Mouse (Mus musculus) intestine, embryonic 14.5 days (tissue): Measurements from ENCODE around the gene Col7a1. TPM values are rescaled to one million over a fixed set of nuclear protein-coding genes. Genes with fewer than 3 reads are reported as not detected.

ENCODE experiments used
- ATAC-seq: fragments of 200-750 bp; cut with Nextera tagmentation; replicated peaks from 2 replicates; pipeline ENCODE4 v1.8.0; 2017; ENCODE audit warnings: low read depth, moderate number of reproducible peaks, moderate TSS enrichment, moderate library complexity; ENCODE audit not compliant: low FRiP score, low TSS enrichment
- DNase-seq: peaks from one replicate; pipeline ENCODE4 v3.0.0-alpha.2; 2018; ENCODE audit warnings: low spot score
- H3K27ac ChIP-seq: fragments of 300-500 bp; sonication (generic); 2 replicates; pipeline ENCODE4 v1.5.1; 2014; ENCODE audit warnings: low read depth, mild to moderate bottlenecking, control low read depth
- H3K27me3 ChIP-seq: fragments of 300-500 bp; sonication (generic); replicated peaks from 2 replicates; pipeline ENCODE4 v1.6.1; 2014; ENCODE audit warnings: low read length, control low read depth; ENCODE audit not compliant: control insufficient read depth, insufficient read depth
- H3K36me3 ChIP-seq: fragments of 300-500 bp; sonication (generic); 2 replicates; pipeline ENCODE4 v1.6.1; 2014; ENCODE audit warnings: low read length, control low read depth; ENCODE audit not compliant: control insufficient read depth, insufficient read depth
- H3K4me1 ChIP-seq: fragments of 300-500 bp; sonication (generic); replicated peaks from 2 replicates; pipeline ENCODE4 v1.6.1; 2014; ENCODE audit warnings: low read length, control low read depth, mixed read lengths; ENCODE audit not compliant: control insufficient read depth, insufficient read depth
- H3K4me2 ChIP-seq: fragments of 300-500 bp; sonication (generic); 2 replicates; pipeline ENCODE4 v1.6.1; 2014; ENCODE audit warnings: low read length
- H3K4me3 ChIP-seq: fragments of 300-500 bp; sonication (generic); 2 replicates; pipeline ENCODE4 v1.5.1; 2014; ENCODE audit warnings: low read depth, low read length, control low read depth, mixed read lengths
- H3K9ac ChIP-seq: fragments of 300-500 bp; sonication (generic); 2 replicates; pipeline ENCODE4 v1.6.1; 2014; ENCODE audit warnings: mild to moderate bottlenecking, low read length
- H3K9me3 ChIP-seq: fragments of 300-500 bp; sonication (generic); 2 replicates; pipeline ENCODE4 v1.6.1; 2016; ENCODE audit warnings: low read length, control low read depth; ENCODE audit not compliant: control insufficient read depth
- whole genome bisulfite sequencing: fragments of 180-500 bp; shearing (Covaris S2); extraction: QIAGEN DNeasy Blood & Tissue Kit; methylation state at CpG from one replicate; pipeline ENCODE4 v1.1.7; 2014; 5-methylcytosine and 5-hydroxymethylcytosine counted together
- polyA plus RNA-seq: library from polyadenylated mRNA; unstranded; fragments of >200 nt; fragmentation: Nextera tagmentation; extraction: Ambion mirVana; gene quantifications from 2 replicates; pipeline ENCODE4 v1.2.1, GENCODE M21; 2014

The Col7a1 gene
- polyA plus RNA-seq, 1 experiment from 2014 or later: 1.8 TPM

DNA sequence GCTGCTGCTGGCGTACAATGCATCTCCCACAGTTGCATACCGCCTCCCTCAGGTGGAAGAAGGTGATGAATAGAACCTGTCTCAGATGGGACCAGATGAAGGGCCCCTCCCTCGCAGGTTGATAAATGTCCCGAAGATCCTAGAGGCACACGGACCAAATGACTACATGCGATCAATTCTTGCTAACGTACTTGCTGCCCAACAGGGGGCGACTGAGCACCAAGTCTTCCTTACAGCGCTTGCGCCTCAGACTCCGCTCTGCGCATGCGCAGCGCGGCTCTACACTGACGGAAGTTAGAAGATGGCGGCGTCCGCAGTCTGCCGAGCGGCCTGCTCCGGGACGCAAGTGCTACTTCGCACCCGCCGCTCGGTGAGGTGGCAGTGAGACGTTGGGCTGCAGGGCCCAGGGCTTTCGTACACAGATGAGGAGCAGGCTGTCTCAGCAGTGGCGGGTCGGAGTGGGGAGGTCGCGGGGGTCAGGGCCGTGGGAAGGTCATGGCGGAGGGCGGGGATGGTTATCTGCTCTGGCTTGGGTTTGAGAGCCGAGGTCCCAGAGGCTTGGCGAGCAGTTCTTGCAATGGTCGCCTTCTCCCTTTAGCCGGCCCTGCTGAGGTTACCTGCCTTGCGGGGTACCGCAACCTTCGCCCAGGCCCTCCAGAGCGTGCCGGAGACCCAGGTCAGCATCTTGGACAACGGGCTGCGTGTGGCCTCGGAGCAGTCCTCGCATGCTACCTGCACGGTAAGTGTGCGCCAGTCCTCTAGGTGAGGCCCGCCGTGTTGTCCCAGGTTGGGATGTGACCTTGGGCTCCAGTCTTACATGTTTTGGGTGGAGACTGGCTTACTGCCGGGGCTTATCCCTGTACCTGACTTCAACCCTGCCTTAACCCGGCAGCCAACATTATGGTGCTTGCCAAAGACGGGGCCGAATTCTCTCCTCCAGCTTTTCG lies 16.7 kb upstream of the Col7a1 start, which contains the start of gene Uqcrc1:
Gene Uqcrc1 (plus strand): TSS at position 216 of the 947 bp plus-strand sequence.
- Histone ChIP-seq H3K4me2 (peak within 1 kb of the TSS; percentile 85), H3K27ac (peak within 1 kb of the TSS; percentile 51; the same call in 1 of the 2 replicates), H3K36me3 (peaks cover 34% of the 10 kb centered on the region), H3K9me3 (no peaks in the 10 kb centered on the region), H3K27me3 (no peaks in the 10 kb centered on the region), H3K9ac (peak within 1 kb of the TSS; percentile 83), H3K4me1 (peaks cover 4% of the 10 kb centered on the region; the same call in 1 of the 2 replicates), H3K4me3 (peak within 1 kb of the TSS; percentile 96)
- WGBS: 1% methylated on average over 55 of the region's 58 CpGs
- peak; percentile 96 for DNase-seq
- ATAC-seq: peak; percentile 90

GRCm38 (mm10) chr9:108945111-108945510 lies 8.3 kb upstream of the Col7a1 start:
- Histone ChIP-seq H3K27ac (no peak overlapping the region), H3K9me3 (no peaks in the 10 kb centered on the region), H3K9ac (no peak overlapping the region), H3K4me2 (no peak overlapping the region), H3K4me3 (no peak overlapping the region), H3K36me3 (peaks cover 88% of the 10 kb centered on the region), H3K4me1 (no peaks in the 10 kb centered on the region), H3K27me3 (no peaks in the 10 kb centered on the region)
- no peak for DNase-seq
- WGBS: 80% methylated on average over 9 of the region's 9 CpGs
- ATAC-seq: no peak

GRCm38 (mm10) chr9:108945608-108946007 lies 7.8 kb upstream of the Col7a1 start:
- H3K9ac ChIP-seq: no peak overlapping the region
- no peaks in the 10 kb centered on the region for H3K9me3 ChIP-seq
- H3K36me3 ChIP-seq: peaks cover 87% of the 10 kb centered on the region
- DNase-seq (no peak), ATAC-seq (no peak)
- no peak overlapping the region for H3K27ac ChIP-seq
- no peaks in the 10 kb centered on the region for H3K4me1 ChIP-seq
- no peak overlapping the region for H3K4me3 ChIP-seq
- H3K27me3 ChIP-seq: no peaks in the 10 kb centered on the region
- H3K4me2 ChIP-seq: no peak overlapping the region
- 89% methylated on average over 5 of the region's 5 CpGs for WGBS

DNA sequence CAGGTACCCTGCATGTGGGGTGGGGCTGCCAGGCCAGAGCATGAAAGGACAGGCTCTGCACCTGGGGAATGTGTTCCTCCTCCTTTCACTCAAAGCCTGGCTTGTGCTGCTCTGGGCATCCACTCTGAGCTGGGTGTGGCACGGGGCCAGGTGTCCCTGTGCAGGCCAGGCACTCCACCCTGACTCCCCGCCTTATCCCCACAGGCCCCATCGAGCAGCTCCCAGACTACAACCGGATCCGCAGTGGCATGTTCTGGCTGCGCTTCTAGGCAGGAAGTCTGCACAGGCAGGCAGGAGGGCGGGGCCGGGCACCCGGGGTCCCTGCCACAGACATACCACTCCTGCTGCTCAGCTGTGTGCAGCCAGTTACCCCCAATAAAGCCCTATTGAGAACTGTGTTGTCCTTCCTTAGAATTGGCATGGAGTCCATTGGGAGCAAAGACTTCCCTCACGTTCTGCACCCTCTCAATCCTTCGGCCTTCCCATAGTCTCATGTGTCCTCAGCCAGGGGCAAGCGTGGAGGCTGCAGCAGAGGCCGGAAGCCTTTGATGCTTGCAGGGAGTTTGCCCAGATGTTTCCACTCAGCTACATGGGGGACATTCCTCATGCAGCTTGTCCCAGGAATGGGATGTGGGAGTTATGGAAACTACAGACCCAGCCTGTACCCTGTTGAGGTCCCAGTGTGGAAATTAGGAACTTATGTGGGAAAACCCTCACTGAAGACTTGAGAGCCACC lies 4.0 kb upstream of the Col7a1 start:
- Histone ChIP-seq H3K27ac (no peak overlapping the region), H3K4me3 (no peak overlapping the region), H3K36me3 (peaks cover 57% of the 10 kb centered on the region), H3K27me3 (peaks cover 17% of the 10 kb centered on the region; the same call in 1 of the 2 replicates), H3K9ac (no peak overlapping the region), H3K4me1 (peaks cover 4% of the 10 kb centered on the region; the same call in 1 of the 2 replicates), H3K4me2 (no peak overlapping the region), H3K9me3 (no peaks in the 10 kb centered on the region)
- 79% methylated on average over 13 of the region's 13 CpGs for WGBS
- DNase-seq (no peak), ATAC-seq (no peak; the same call in 1 of the 2 replicates)

GRCm38 (mm10) chr9:108949967-108950728 lies 3.2 kb upstream of the Col7a1 start:
- peaks cover 4% of the 10 kb centered on the region; the same call in 1 of the 2 replicates for H3K4me1 ChIP-seq
- no peaks in the 10 kb centered on the region for H3K9me3 ChIP-seq
- H3K9ac ChIP-seq: no peak overlapping the region
- peaks cover 17% of the 10 kb centered on the region; the same call in 1 of the 2 replicates for H3K27me3 ChIP-seq
- H3K4me2 ChIP-seq: no peak overlapping the region
- DNase-seq (no peak), ATAC-seq (no peak)
- H3K36me3 ChIP-seq: peaks cover 49% of the 10 kb centered on the region
- H3K4me3 ChIP-seq: no peak overlapping the region
- 87% methylated on average over 9 of the region's 9 CpGs for WGBS
- no peak overlapping the region for H3K27ac ChIP-seq

DNA sequence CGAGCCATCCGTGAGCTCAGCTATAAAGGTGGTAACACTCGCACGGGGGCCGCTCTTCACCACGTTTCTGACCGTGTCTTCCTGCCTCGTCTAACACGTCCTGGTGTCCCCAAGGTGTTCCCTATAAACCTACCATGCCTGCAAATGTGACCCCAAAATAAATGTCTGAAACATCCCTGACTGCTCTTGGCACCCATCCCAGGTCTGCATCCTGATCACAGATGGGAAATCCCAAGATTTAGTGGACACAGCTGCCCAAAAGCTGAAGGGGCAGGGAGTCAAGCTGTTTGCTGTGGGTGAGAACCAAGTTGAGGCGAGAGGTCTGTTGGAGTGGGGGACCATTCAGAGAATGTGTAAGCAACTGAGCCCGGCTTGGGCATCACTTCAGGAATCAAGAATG lies 1.9 kb downstream of the Col7a1 start:
- 82% methylated on average over 11 of the region's 11 CpGs for WGBS

GRCm38 (mm10) chr9:108955846-108956245 lies 2.5 kb downstream of the Col7a1 start:
- 85% methylated on average over 11 of the region's 11 CpGs for WGBS
- Histone ChIP-seq H3K4me3 (no peak overlapping the region), H3K27ac (no peak overlapping the region), H3K9me3 (no peaks in the 10 kb centered on the region), H3K36me3 (no peaks in the 10 kb centered on the region), H3K9ac (no peak overlapping the region), H3K4me1 (peaks cover 4% of the 10 kb centered on the region; the same call in 1 of the 2 replicates), H3K27me3 (peaks cover 17% of the 10 kb centered on the region; the same call in 1 of the 2 replicates), H3K4me2 (no peak overlapping the region)
- ATAC-seq: no peak
- no peak for DNase-seq

More for the DNA sequence above, 1.9 kb downstream of the Col7a1 start:
- H3K9ac ChIP-seq: no peak overlapping the region
- no peak overlapping the region for H3K4me3 ChIP-seq
- H3K9me3 ChIP-seq: no peaks in the 10 kb centered on the region
- peaks cover 17% of the 10 kb centered on the region; the same call in 1 of the 2 replicates for H3K27me3 ChIP-seq
- H3K4me1 ChIP-seq: peaks cover 4% of the 10 kb centered on the region; the same call in 1 of the 2 replicates
- H3K36me3 ChIP-seq: peaks cover 3% of the 10 kb centered on the region
- ATAC-seq (no peak), DNase-seq (no peak)
- H3K4me2 ChIP-seq: no peak overlapping the region
- no peak overlapping the region for H3K27ac ChIP-seq

GRCm38 (mm10) chr9:108963577-108963976 lies 10.2 kb downstream of the Col7a1 start:
- no peak overlapping the region for H3K4me3 ChIP-seq
- no peak for DNase-seq
- no peak overlapping the region for H3K27ac ChIP-seq
- no peak for ATAC-seq
- no peak overlapping the region for H3K4me2 ChIP-seq
- H3K4me1 ChIP-seq: no peaks in the 10 kb centered on the region
- no peaks in the 10 kb centered on the region for H3K27me3 ChIP-seq
- H3K36me3 ChIP-seq: no peaks in the 10 kb centered on the region
- WGBS: 79% methylated on average over 3 of the region's 3 CpGs
- no peaks in the 10 kb centered on the region for H3K9me3 ChIP-seq
- no peak overlapping the region for H3K9ac ChIP-seq
